In the genomic region with DNA sequence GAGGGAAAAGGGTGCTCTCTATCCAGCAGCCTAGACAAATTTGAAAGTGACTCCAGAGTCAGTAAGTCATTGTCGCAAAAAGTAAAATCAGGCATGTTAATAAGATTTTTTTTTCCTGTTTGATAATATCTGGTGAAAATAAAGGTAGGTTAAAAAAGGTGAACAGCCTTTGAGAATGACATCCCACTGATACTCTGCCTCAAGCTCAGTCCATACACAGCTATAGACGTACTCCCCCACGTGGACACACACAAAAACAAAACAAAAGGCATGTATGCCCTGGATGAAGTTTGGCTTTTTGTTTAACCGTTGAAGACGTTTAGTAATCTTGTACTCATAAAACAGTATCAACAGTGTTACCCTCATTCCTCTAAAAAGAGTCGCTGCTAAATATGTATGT, we compare ENCODE assay signal across 8 mouse cellular contexts. TPM values are rescaled to one million over a fixed set of nuclear protein-coding genes. Genes with fewer than 3 reads are reported as not detected.
DNase-seq lines count a peak whose midpoint lies in the region; ATAC-seq and TF ChIP-seq lines count a peak whose summit lies in the region.

No protein-coding gene starts in this region.

- peak; percentile 35; the same call in 1 of the 2 replicates for ATAC-seq in G1E (ENCODE audit: extremely low read depth, insufficient number of reproducible peaks, low FRiP score, poor library complexity, severe bottlenecking)
- no peak for ATAC-seq in hindbrain, embryonic 16.5 days
- ATAC-seq in liver, postnatal 0 days: no peak
- no peak for ATAC-seq in stomach, embryonic 15.5 days (ENCODE audit: insufficient read depth, low FRiP score, low read depth)
- ATAC-seq in activated CD4-positive, CD25-positive, alpha-beta regulatory T cell, adult 4 months: no peak

- H3K9me3 ChIP-seq in G1E (replicated peaks): no peaks in the 10 kb centered on the region
- no peaks in the 10 kb centered on the region for H3K9me3 ChIP-seq in embryonic facial prominence, embryonic 10.5 days
- no peaks in the 10 kb centered on the region for H3K9me3 ChIP-seq in hindbrain, embryonic 16.5 days (ENCODE audit: control insufficient read depth, low read length)
- H3K9me3 ChIP-seq in liver, postnatal 0 days (ENCODE audit: low read length): no peaks in the 10 kb centered on the region
- H3K9me3 ChIP-seq in stomach, embryonic 15.5 days: no peaks in the 10 kb centered on the region

- H3K4me3 ChIP-seq in G1E (ENCODE audit: low read depth, low read length): no peak overlapping the region
- H3K4me3 ChIP-seq in embryonic facial prominence, embryonic 10.5 days: peak overlapping the region; percentile 80
- H3K4me3 ChIP-seq in hindbrain, embryonic 16.5 days (ENCODE audit: low read length): 0 out of 2 replicates have a peak overlapping the region, but pooled peaks have one; percentile 90
- 0 out of 2 replicates have a peak overlapping the region, but pooled peaks have one; percentile 87 for H3K4me3 ChIP-seq in liver, postnatal 0 days (ENCODE audit: low read depth, low read length)
- no peak overlapping the region for H3K4me3 ChIP-seq in stomach, embryonic 15.5 days (replicated peaks)

- H3K4me1 ChIP-seq in G1E (ENCODE audit: insufficient read depth, low read depth, low read length): peaks cover 18% of the 10 kb centered on the region
- H3K4me1 ChIP-seq in embryonic facial prominence, embryonic 10.5 days: peaks cover 13% of the 10 kb centered on the region
- H3K4me1 ChIP-seq in hindbrain, embryonic 16.5 days (ENCODE audit: control insufficient read depth, insufficient read depth, low read depth, low read length): peaks cover 15% of the 10 kb centered on the region
- H3K4me1 ChIP-seq in liver, postnatal 0 days (ENCODE audit: insufficient read depth): peaks cover 10% of the 10 kb centered on the region
- no peaks in the 10 kb centered on the region for H3K4me1 ChIP-seq in stomach, embryonic 15.5 days

- peak; percentile 10 for DNase-seq in gastrocnemius, adult 18-20 months (ENCODE audit: low spot score)
- no peak for DNase-seq in gastrocnemius, postnatal 4 days (ENCODE audit: low spot score in 2 of 2)
- DNase-seq in G1E (ENCODE audit: low spot score): peak; percentile 3
- no peak for DNase-seq in embryonic facial prominence, embryonic 10.5 days (ENCODE audit: low spot score)
- no peak for DNase-seq in liver, postnatal 0 days

- no peaks in the 10 kb centered on the region for H3K27me3 ChIP-seq in G1E (ENCODE audit: insufficient read depth, low read length)
- no peaks in the 10 kb centered on the region for H3K27me3 ChIP-seq in embryonic facial prominence, embryonic 10.5 days (replicated peaks; ENCODE audit: low read depth, poor library complexity, severe bottlenecking)
- no peaks in the 10 kb centered on the region for H3K27me3 ChIP-seq in hindbrain, embryonic 16.5 days (replicated peaks; ENCODE audit: control insufficient read depth, insufficient read depth, low read length)
- H3K27me3 ChIP-seq in liver, postnatal 0 days (ENCODE audit: insufficient read depth, low read length): no peaks in the 10 kb centered on the region
- H3K27me3 ChIP-seq in stomach, embryonic 15.5 days (replicated peaks): no peaks in the 10 kb centered on the region

- no peak overlapping the region for H3K9ac ChIP-seq in hindbrain, embryonic 16.5 days (ENCODE audit: low read depth, low read length)
- no peak overlapping the region for H3K9ac ChIP-seq in liver, postnatal 0 days (replicated peaks)
- H3K9ac ChIP-seq in stomach, embryonic 15.5 days: no peak overlapping the region

- H3K4me2 ChIP-seq in hindbrain, embryonic 16.5 days (ENCODE audit: low read length): peak overlapping the region; percentile 63
- peak overlapping the region; percentile 90 for H3K4me2 ChIP-seq in liver, postnatal 0 days (ENCODE audit: low read depth, low read length)
- peak overlapping the region; percentile 68 for H3K4me2 ChIP-seq in stomach, embryonic 15.5 days

- H3K27ac ChIP-seq in embryonic facial prominence, embryonic 10.5 days (replicated peaks): no peak overlapping the region
- no peak overlapping the region for H3K27ac ChIP-seq in hindbrain, embryonic 16.5 days (ENCODE audit: low read depth, low read length)
- 0 out of 2 replicates have a peak overlapping the region, but pooled peaks have one; percentile 95 for H3K27ac ChIP-seq in liver, postnatal 0 days (ENCODE audit: low read depth)
- H3K27ac ChIP-seq in stomach, embryonic 15.5 days: no peak overlapping the region

- TF ChIP-seq CTCF in G1E (IDR thresholded peaks at IDR 0.05; ENCODE audit: low read depth, low read length): no peak
- peak; percentile 52 for TF ChIP-seq CTCF in liver, postnatal 0 days (IDR thresholded peaks at IDR 0.05; ENCODE audit: low read depth)

- no peak for TF ChIP-seq EP300 in liver, postnatal 0 days (IDR thresholded peaks at IDR 0.05; ENCODE audit: low read depth)

- H3K36me3 ChIP-seq in G1E (replicated peaks): peaks cover 5% of the 10 kb centered on the region
- 0 out of 2 replicates have a peak, but pooled peaks cover 5% of the 10 kb centered on the region for H3K36me3 ChIP-seq in embryonic facial prominence, embryonic 10.5 days (replicated peaks)
- no peaks in the 10 kb centered on the region for H3K36me3 ChIP-seq in hindbrain, embryonic 16.5 days (ENCODE audit: control insufficient read depth, insufficient read depth, low read length)
- H3K36me3 ChIP-seq in liver, postnatal 0 days (replicated peaks; ENCODE audit: insufficient read depth, low read length): no peaks in the 10 kb centered on the region
- no peaks in the 10 kb centered on the region for H3K36me3 ChIP-seq in stomach, embryonic 15.5 days

- 54% methylated on average over 6 of the region's 6 CpGs for WGBS in embryonic facial prominence, embryonic 10.5 days
- WGBS in hindbrain, embryonic 16.5 days: 41% methylated on average over 6 of the region's 6 CpGs
- 41% methylated on average over 6 of the region's 6 CpGs for WGBS in liver, postnatal 0 days (ENCODE audit: insufficient replicate concordance)
- 39% methylated on average over 6 of the region's 6 CpGs for WGBS in stomach, embryonic 15.5 days

RNA-seq across cellular contexts. Expression of a gene that starts 1.0 kb away (rescaled TPM):
- 1 to 10 TPM; 4.2 to 5.0 TPM for total RNA-seq in gastrocnemius, adult 18-20 months (2021)
- total RNA-seq in gastrocnemius, postnatal 4 days (2021): 1 to 10 TPM; 4.5 to 4.7 TPM
- total RNA-seq in G1E (2014; fragmentation: Nextera tagmentation) (21.1 and 23.5 TPM in 2 replicates), G1E (2017) (11.5 and 15.1 TPM in 2 replicates)
- polyA plus RNA-seq in G1E (2012): 1.1 and 1.3 TPM in 2 replicates
- 16.7 and 18.0 TPM in 2 replicates for polyA plus RNA-seq in embryonic facial prominence, embryonic 10.5 days (2016; fragmentation: Nextera tagmentation; extraction: Ambion mirVana)
- polyA plus RNA-seq in hindbrain, embryonic 16.5 days (2015; fragmentation: Nextera tagmentation; extraction: Ambion mirVana): 8.8 and 10.2 TPM in 2 replicates
- polyA plus RNA-seq in liver, postnatal 0 days (2015; fragmentation: Nextera tagmentation; extraction: Ambion mirVana): 4.9 and 6.7 TPM in 2 replicates
- 15.1 and 16.4 TPM in 2 replicates for polyA plus RNA-seq in stomach, embryonic 15.5 days (2015; fragmentation: Nextera tagmentation; extraction: Ambion mirVana)
- 10 to 100 TPM; 13.3 to 23.1 TPM for polyA plus RNA-seq in activated CD4-positive, CD25-positive, alpha-beta regulatory T cell, adult 4 months (2017; shearing (Covaris generic))

RNA-seq across cellular contexts. Expression of a gene that starts 1.1 kb away (rescaled TPM):
- 1 to 10 TPM; 4.2 to 5.3 TPM for total RNA-seq in gastrocnemius, adult 18-20 months (2021)
- 10 to 100 TPM; 11.9 to 13.5 TPM for total RNA-seq in gastrocnemius, postnatal 4 days (2021)
- total RNA-seq in G1E (2014; fragmentation: Nextera tagmentation) (32.2 and 36.5 TPM in 2 replicates), G1E (2017) (18.5 and 21.9 TPM in 2 replicates)
- polyA plus RNA-seq in G1E (2012): 7.6 and 8.3 TPM in 2 replicates
- 22.9 and 23.2 TPM in 2 replicates for polyA plus RNA-seq in embryonic facial prominence, embryonic 10.5 days (2016; fragmentation: Nextera tagmentation; extraction: Ambion mirVana)
- 16.3 and 16.9 TPM in 2 replicates for polyA plus RNA-seq in hindbrain, embryonic 16.5 days (2015; fragmentation: Nextera tagmentation; extraction: Ambion mirVana)
- 5.0 and 5.4 TPM in 2 replicates for polyA plus RNA-seq in liver, postnatal 0 days (2015; fragmentation: Nextera tagmentation; extraction: Ambion mirVana)
- 18.0 and 20.3 TPM in 2 replicates for polyA plus RNA-seq in stomach, embryonic 15.5 days (2015; fragmentation: Nextera tagmentation; extraction: Ambion mirVana)
- polyA plus RNA-seq in activated CD4-positive, CD25-positive, alpha-beta regulatory T cell, adult 4 months (2017; shearing (Covaris generic)): 1 to 10 TPM; 2.7 to 3.1 TPM

Comparison
In these comparisons a context has a peak if more than half of its experiments do, and no peak if none do; other contexts are left out.
1. DNase-seq: peak in gastrocnemius, adult 18-20 months (single experiment) and G1E (single experiment); none in gastrocnemius, postnatal 4 days (0 of 2), embryonic facial prominence, embryonic 10.5 days (single experiment) and liver, postnatal 0 days (single experiment).
2. H3K4me3 ChIP-seq: peak in embryonic facial prominence, embryonic 10.5 days (single experiment), hindbrain, embryonic 16.5 days (single experiment) and liver, postnatal 0 days (single experiment); none in G1E (single experiment) and stomach, embryonic 15.5 days (single experiment).
3. Peak in every context shown above with its lines, with median percentiles within 50 percentile points of each other: H3K4me2 ChIP-seq.